Mouse (Mus musculus) forebrain, embryonic 10.5 days (tissue): ENCODE measurements around the gene Rap1a. TPM values are rescaled to one million over a fixed set of nuclear protein-coding genes. Genes with fewer than 3 reads are reported as not detected.

Experiments used
- DNase-seq: peaks from one replicate; pipeline ENCODE4 v3.0.0-alpha.2; 2017; ENCODE audit warnings: low spot score; ENCODE audit errors: extremely low spot score
- H3K27ac ChIP-seq: fragments of 300-500 bp; sonication (generic); 2 replicates; pipeline ENCODE4 v1.5.1; 2016; ENCODE audit warnings: mild to moderate bottlenecking
- H3K27me3 ChIP-seq: fragments of 300-500 bp; sonication (generic); 2 replicates; pipeline ENCODE4 v1.6.1; 2016; ENCODE audit warnings: mild to moderate bottlenecking; ENCODE audit not compliant: poor library complexity, severe bottlenecking
- H3K36me3 ChIP-seq: fragments of 300-500 bp; sonication (generic); replicated peaks from 2 replicates; pipeline ENCODE4 v1.6.1; 2016; ENCODE audit warnings: mild to moderate bottlenecking, moderate library complexity
- H3K4me1 ChIP-seq: fragments of 300-500 bp; sonication (generic); 2 replicates; pipeline ENCODE4 v1.6.1; 2016
- H3K4me3 ChIP-seq: fragments of 300-500 bp; sonication (generic); 2 replicates; pipeline ENCODE4 v1.5.1; 2016; ENCODE audit warnings: mild to moderate bottlenecking, moderate library complexity
- H3K9me3 ChIP-seq: fragments of 300-500 bp; sonication (generic); 2 replicates; pipeline ENCODE4 v1.6.1; 2016; ENCODE audit warnings: mild to moderate bottlenecking, moderate library complexity
- WGBS: fragments of 180-500 bp; shearing (Covaris S2); methylation state at CpG from one replicate; pipeline ENCODE4 v1.1.7; 2016; 5-methylcytosine and 5-hydroxymethylcytosine counted together
- polyA plus RNA-seq: library from polyadenylated mRNA; unstranded; fragments of >200 nt; fragmentation: Nextera tagmentation; extraction: Ambion mirVana; gene quantifications from 2 replicates; pipeline ENCODE4 v1.2.1, GENCODE M21; 2016

Gene Rap1a
- polyA plus RNA-seq, 1 experiment from 2014 or later, result 75.5 TPM

DNA sequence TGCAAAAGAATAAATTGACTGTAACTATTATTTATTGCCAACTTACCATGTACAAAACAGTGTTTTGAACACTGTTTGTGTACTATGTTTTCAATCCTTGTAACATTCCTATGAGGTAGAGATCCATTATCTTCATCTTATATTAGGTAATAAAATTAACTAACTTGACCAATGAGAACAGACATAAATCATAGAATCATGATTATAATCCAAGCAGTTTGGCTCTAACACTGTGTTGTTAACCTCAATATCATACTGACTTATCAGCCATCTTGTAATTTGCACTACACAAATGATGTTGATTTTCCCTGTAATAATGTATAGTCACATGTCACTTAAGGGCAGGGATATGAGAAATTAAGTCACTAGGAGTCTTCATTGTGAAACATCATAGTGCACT is 26.6 kb downstream of the Rap1a start:
- no peaks in the 10 kb centered on the region for H3K27me3 ChIP-seq
- 0 out of 2 replicates have a peak, but pooled peaks cover 4% of the 10 kb centered on the region for H3K36me3 ChIP-seq
- no peaks in the 10 kb centered on the region for H3K9me3 ChIP-seq
- DNase-seq, result no peak
- H3K27ac ChIP-seq, result no peak overlapping the region
- no peak overlapping the region for H3K4me3 ChIP-seq
- H3K4me1 ChIP-seq, result no peaks in the 10 kb centered on the region

- no peaks in the 10 kb centered on the region for H3K9me3 ChIP-seq
- no peak overlapping the region for H3K27ac ChIP-seq
- H3K27me3 ChIP-seq, result no peaks in the 10 kb centered on the region
- DNase-seq, result no peak
- 0 out of 2 replicates have a peak, but pooled peaks cover 4% of the 10 kb centered on the region for H3K36me3 ChIP-seq
- no peaks in the 10 kb centered on the region for H3K4me1 ChIP-seq
- H3K4me3 ChIP-seq, result no peak overlapping the region
Measured at GRCm38 (mm10) chr3:105771534-105771933, 29.6 kb downstream of the Rap1a start.

DNA sequence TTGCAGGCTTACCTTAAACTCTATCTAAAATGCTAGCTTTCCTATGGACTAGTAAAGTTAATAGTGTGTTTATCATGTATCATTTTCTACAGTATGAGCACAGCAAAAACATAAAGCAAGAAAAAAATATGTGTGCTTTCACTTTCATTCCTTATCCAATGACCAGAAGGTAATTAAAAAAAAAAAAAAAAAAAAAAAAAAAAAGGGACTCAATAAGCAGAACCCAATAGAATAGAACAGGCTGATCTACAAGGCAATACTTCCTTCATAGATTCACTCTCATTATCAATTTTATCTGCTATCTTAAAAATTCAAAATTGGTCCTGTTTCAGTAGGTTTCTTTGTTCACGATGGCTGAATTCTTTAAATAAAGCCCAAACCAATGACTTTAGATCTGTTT is 30.3 kb downstream of the Rap1a start:
- Histone ChIP-seq H3K4me3 (no peak overlapping the region), H3K27me3 (no peaks in the 10 kb centered on the region), H3K36me3 (0 out of 2 replicates have a peak, but pooled peaks cover 4% of the 10 kb centered on the region), H3K4me1 (no peaks in the 10 kb centered on the region), H3K27ac (no peak overlapping the region), H3K9me3 (no peaks in the 10 kb centered on the region)
- DNase-seq, result no peak
- WGBS, result 90% methylated on average over 1 of the region's 1 CpGs

GRCm38 (mm10) chr3:105769380-105769779 is 31.8 kb downstream of the Rap1a start:
- Histone ChIP-seq H3K4me1 (no peaks in the 10 kb centered on the region), H3K36me3 (0 out of 2 replicates have a peak, but pooled peaks cover 4% of the 10 kb centered on the region), H3K9me3 (no peaks in the 10 kb centered on the region), H3K27ac (no peak overlapping the region), H3K27me3 (no peaks in the 10 kb centered on the region), H3K4me3 (no peak overlapping the region)
- 93% methylated on average over 2 of the region's 2 CpGs for WGBS
- no peak for DNase-seq

- no peaks in the 10 kb centered on the region for H3K9me3 ChIP-seq
- H3K4me3 ChIP-seq, result no peak overlapping the region
- 0 out of 2 replicates have a peak, but pooled peaks cover 4% of the 10 kb centered on the region for H3K36me3 ChIP-seq
- no peak overlapping the region for H3K27ac ChIP-seq
- H3K27me3 ChIP-seq, result no peaks in the 10 kb centered on the region
- no peaks in the 10 kb centered on the region for H3K4me1 ChIP-seq
- WGBS, result 91% methylated on average over 6 of the region's 6 CpGs
- DNase-seq, result no peak
Measured at GRCm38 (mm10) chr3:105768529-105768928, 32.6 kb downstream of the Rap1a start.

DNA sequence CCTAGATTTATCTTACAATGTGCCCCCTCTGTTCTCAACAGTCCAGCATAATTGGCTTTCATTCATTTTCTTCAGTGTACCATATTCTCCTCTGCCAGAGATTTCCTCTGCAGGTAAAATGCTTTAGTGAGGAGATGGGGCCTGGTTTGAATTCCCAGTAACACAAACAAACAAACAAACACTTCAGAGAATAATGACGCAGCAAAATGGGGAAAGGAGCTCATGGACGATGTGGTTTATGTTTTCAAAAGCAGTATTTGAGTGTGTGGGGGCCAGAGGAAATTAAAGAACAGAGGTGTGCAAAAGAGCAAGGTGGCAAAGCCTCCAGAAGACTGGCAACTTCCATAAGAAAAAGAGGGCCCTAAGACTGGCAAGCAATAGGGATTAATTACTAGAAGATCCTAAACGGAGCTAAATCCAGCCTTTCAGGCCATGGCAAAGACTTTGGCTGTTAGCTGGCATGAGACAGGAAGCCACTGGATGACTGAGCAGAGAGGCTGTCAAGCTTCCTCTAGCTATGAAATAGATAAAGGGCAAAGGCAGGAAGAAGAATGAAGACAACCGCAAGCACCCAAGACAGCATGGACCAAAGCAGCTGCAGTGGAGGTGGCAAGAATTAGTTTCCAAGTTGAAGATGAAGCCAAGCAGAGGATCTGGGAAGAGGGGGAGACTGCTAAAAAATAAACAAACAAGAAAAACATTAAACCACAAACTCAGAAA is 37.8 kb downstream of the Rap1a start:
- Histone ChIP-seq H3K27me3 (no peaks in the 10 kb centered on the region), H3K36me3 (no peaks in the 10 kb centered on the region), H3K4me3 (no peak overlapping the region), H3K27ac (no peak overlapping the region), H3K4me1 (0 out of 2 replicates have a peak, but pooled peaks cover 4% of the 10 kb centered on the region), H3K9me3 (no peaks in the 10 kb centered on the region)
- no peak for DNase-seq
- WGBS, result 78% methylated on average over 4 of the region's 4 CpGs

GRCm38 (mm10) chr3:105760063-105760462 is 41.1 kb downstream of the Rap1a start:
- no peak overlapping the region for H3K4me3 ChIP-seq
- WGBS, result 91% methylated on average over 3 of the region's 3 CpGs

DNA sequence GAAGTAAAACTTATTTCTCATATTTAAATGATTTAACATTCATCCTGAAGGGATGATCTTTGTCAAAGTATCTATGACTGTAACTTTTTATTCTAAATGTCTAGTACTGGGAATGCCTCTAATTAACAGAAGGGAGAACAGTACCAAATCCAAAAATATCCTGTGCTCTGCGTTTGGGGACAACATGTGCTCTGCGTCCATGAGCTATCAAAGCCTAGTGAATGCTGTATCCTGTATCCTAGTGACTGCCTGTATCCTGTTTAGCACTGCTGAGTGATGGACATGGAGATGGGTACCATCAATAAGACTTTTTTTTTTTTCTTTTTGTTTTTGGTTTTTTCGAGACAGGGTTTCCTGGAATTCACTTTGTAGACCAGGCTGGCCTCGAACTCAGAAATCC is 42.5 kb downstream of the Rap1a start:
- Histone ChIP-seq H3K9me3 (no peaks in the 10 kb centered on the region), H3K27me3 (no peaks in the 10 kb centered on the region), H3K4me1 (peaks cover 17% of the 10 kb centered on the region), H3K4me3 (no peak overlapping the region), H3K36me3 (no peaks in the 10 kb centered on the region), H3K27ac (no peak overlapping the region)
- 92% methylated on average over 4 of the region's 4 CpGs for whole genome bisulfite sequencing
- no peak for DNase-seq

More at GRCm38 (mm10) chr3:105760063-105760462, 41.1 kb downstream of the Rap1a start:
- Histone ChIP-seq H3K27ac (no peak overlapping the region), H3K27me3 (no peaks in the 10 kb centered on the region), H3K4me1 (peaks cover 17% of the 10 kb centered on the region), H3K9me3 (no peaks in the 10 kb centered on the region), H3K36me3 (no peaks in the 10 kb centered on the region)
- DNase-seq, result no peak

- no peak for DNase-seq
Measured at GRCm38 (mm10) chr3:105758098-105758497, 43.0 kb downstream of the Rap1a start.

DNA sequence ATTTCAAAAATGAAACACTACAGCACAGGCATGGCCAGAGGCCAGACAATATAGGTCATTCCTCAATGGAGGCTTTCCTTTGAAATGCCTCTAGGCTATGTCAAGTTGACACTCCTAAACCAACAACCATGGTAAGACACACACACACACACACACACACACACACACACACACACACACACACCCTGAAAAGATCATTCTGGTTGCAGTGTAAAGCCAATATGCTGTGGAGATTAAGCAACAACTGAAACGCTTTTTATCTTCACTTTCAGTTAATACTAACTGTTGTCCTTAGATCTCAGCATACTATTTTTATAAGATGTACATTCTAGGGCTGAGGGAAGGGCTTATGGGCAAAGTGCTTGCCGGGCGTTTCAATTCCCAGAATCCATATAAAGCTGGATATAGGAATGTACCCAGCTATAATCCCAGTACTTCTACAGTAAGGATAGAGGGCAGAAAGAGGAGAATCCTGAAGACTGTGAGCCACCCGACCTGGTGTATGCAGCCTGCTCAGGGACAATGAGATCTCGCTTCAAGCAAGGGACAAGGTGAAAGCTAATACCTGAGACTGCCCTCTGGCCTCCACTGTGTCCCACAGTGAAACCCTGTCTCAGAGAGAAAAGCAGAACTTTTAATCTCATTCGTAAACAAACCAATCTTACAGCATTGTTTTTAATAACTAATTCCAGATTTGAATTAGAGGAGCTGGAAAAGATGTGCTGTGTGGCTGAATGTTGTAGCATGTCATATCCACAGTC is 43.6 kb downstream of the Rap1a start:
- DNase-seq, result no peak
- Histone ChIP-seq H3K36me3 (no peaks in the 10 kb centered on the region), H3K9me3 (no peaks in the 10 kb centered on the region), H3K27ac (no peak overlapping the region), H3K27me3 (no peaks in the 10 kb centered on the region), H3K4me1 (peaks cover 14% of the 10 kb centered on the region), H3K4me3 (no peak overlapping the region)
- 78% methylated on average over 6 of the region's 6 CpGs for WGBS

More at GRCm38 (mm10) chr3:105758098-105758497, 43.0 kb downstream of the Rap1a start:
- H3K27me3 ChIP-seq, result no peaks in the 10 kb centered on the region
- no peak overlapping the region for H3K4me3 ChIP-seq
- H3K4me1 ChIP-seq, result peaks cover 15% of the 10 kb centered on the region
- H3K27ac ChIP-seq, result no peak overlapping the region
- no peaks in the 10 kb centered on the region for H3K36me3 ChIP-seq
- no peaks in the 10 kb centered on the region for H3K9me3 ChIP-seq

DNA sequence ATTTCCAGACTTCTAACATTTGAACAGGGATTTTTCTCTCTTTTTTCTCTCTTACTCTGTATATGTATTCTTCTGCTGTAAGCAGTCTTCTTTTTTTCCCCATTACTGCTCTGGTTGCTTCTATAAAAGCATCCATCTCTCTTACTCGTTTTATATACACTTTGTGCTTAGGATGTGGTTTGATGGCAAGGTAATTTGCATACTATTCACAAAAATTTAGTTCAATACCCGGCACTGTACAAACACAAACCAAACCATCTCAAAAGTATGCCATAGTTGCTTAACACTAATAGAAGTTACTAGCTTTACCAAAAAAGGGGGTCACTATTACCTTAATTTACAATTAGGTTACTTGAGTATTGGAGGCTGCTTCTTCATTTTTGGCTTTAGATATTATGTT is 44.6 kb downstream of the Rap1a start:
- Histone ChIP-seq H3K36me3 (no peaks in the 10 kb centered on the region), H3K27ac (no peak overlapping the region), H3K4me3 (no peak overlapping the region), H3K9me3 (no peaks in the 10 kb centered on the region), H3K27me3 (no peaks in the 10 kb centered on the region), H3K4me1 (peaks cover 14% of the 10 kb centered on the region)
- DNase-seq, result no peak
- 85% methylated on average over 2 of the region's 2 CpGs for WGBS

DNA sequence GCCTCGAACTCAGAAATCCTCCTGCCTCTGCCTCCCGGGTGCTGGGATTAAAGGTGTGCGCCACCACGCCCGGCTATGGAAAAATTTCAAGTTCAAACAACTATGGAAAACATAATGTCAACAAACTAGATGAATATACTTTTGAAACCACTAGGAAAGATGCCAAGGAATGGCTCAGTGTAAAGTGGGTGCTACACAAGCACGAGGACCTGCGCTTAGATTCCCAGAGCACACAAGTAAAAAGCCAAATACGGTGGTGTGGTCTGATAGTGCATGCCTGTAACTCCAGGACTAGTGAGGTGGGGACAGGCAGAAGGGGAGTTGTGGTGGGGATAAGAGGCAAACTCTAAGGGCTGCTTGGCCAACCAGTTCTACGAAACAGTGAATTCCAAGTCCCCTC is 46.0 kb downstream of the Rap1a start:
- Histone ChIP-seq H3K4me1 (peaks cover 14% of the 10 kb centered on the region), H3K4me3 (no peak overlapping the region), H3K27me3 (no peaks in the 10 kb centered on the region), H3K27ac (no peak overlapping the region), H3K36me3 (no peaks in the 10 kb centered on the region), H3K9me3 (no peaks in the 10 kb centered on the region)
- 96% methylated on average over 9 of the region's 9 CpGs for WGBS
- no peak for DNase-seq

DNA sequence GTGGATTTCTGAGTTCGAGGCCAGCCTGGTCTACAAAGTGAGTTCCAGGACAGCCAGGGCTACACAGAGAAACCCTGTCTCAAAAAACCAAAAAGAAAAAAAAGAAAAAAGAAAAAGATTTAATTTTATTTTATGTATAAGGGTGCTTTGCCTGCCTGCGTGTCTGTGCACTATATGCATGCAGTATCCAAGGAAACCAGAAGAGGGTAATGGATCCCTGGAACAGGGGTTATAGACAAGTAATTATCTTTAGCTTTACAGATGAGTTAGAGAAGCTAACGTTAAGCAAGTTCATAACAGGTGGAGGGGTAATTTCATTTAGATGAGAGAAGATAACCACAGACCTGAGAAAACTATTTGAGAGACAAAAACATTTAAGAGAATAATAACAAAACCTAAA is 47.0 kb downstream of the Rap1a start:
- Histone ChIP-seq H3K27ac (no peak overlapping the region), H3K9me3 (no peaks in the 10 kb centered on the region), H3K4me3 (no peak overlapping the region), H3K27me3 (no peaks in the 10 kb centered on the region), H3K4me1 (peaks cover 14% of the 10 kb centered on the region), H3K36me3 (0 out of 2 replicates have a peak, but pooled peaks cover 3% of the 10 kb centered on the region)
- no peak for DNase-seq
- 92% methylated on average over 3 of the region's 3 CpGs for WGBS
